Mouse (Mus musculus) lung, postnatal 0 days (tissue): Measurements from ENCODE around the gene Xrcc2. TPM values are rescaled to one million over a fixed set of nuclear protein-coding genes. Genes with fewer than 3 reads are reported as not detected.

Experiments used
- ATAC-seq: fragments of 200-750 bp; cut with Nextera tagmentation; 2 replicates; pipeline ENCODE4 v1.8.0; 2017; ENCODE audit warnings: moderate library complexity
- DNase-seq: peaks from one replicate; pipeline ENCODE4 v3.0.0-alpha.2; 2016; ENCODE audit warnings: low spot score
- H3K27ac ChIP-seq: fragments of 300-500 bp; sonication (generic); 2 replicates; pipeline ENCODE4 v1.5.1; 2014; ENCODE audit warnings: antibody characterized with exemption, mild to moderate bottlenecking, low read length, mixed read lengths
- H3K27me3 ChIP-seq: fragments of 300-500 bp; sonication (generic); replicated peaks from 2 replicates; pipeline ENCODE4 v1.6.1; 2014; ENCODE audit warnings: low read length, mixed read lengths; ENCODE audit not compliant: insufficient read depth
- H3K36me3 ChIP-seq: fragments of 300-500 bp; sonication (generic); 2 replicates; pipeline ENCODE4 v1.6.1; 2014; ENCODE audit warnings: low read length, mixed read lengths; ENCODE audit not compliant: insufficient read depth
- H3K4me1 ChIP-seq: fragments of 300-500 bp; sonication (generic); 2 replicates; pipeline ENCODE4 v1.6.1; 2014; ENCODE audit warnings: antibody characterized with exemption, low read depth, low read length, mixed read lengths; ENCODE audit not compliant: insufficient read depth
- H3K4me2 ChIP-seq: fragments of 300-500 bp; sonication (generic); replicated peaks from 2 replicates; pipeline ENCODE4 v1.6.1; 2014; ENCODE audit warnings: low read depth, mild to moderate bottlenecking, low read length, moderate library complexity, mixed read lengths
- H3K4me3 ChIP-seq: fragments of 300-500 bp; sonication (generic); 2 replicates; pipeline ENCODE4 v1.5.1; 2014; ENCODE audit warnings: low read depth, low read length
- H3K9ac ChIP-seq: fragments of 300-500 bp; sonication (generic); replicated peaks from 2 replicates; pipeline ENCODE4 v1.6.1; 2014; ENCODE audit warnings: low read depth, mild to moderate bottlenecking
- H3K9me3 ChIP-seq: fragments of 300-500 bp; sonication (generic); 2 replicates; pipeline ENCODE4 v1.6.1; 2016; ENCODE audit warnings: low read length, mixed read lengths
- CTCF ChIP-seq: IDR thresholded peaks from 2 replicates; pipeline ENCODE4 v1.5.1; 2016; ENCODE audit warnings: antibody characterized with exemption, mild to moderate bottlenecking
- EP300 ChIP-seq: IDR thresholded peaks from 2 replicates; pipeline ENCODE4 v1.6.1; 2016; ENCODE audit warnings: antibody characterized with exemption, mild to moderate bottlenecking, control low read depth
- WGBS: fragments of 180-500 bp; shearing (Covaris S2); extraction: QIAGEN DNeasy Blood & Tissue Kit; methylation state at CpG from one replicate; pipeline ENCODE4 v1.1.7; 2014; 5-methylcytosine and 5-hydroxymethylcytosine counted together
- polyA plus RNA-seq: library from polyadenylated mRNA; unstranded; fragments of >200 nt; fragmentation: Nextera tagmentation; extraction: Ambion mirVana; gene quantifications from 2 replicates; pipeline ENCODE4 v1.2.1, GENCODE M21; 2015

The Xrcc2 gene
- polyA plus RNA-seq, 1 experiment from 2014 or later = 1.6 TPM

- TF ChIP-seq CTCF (no peak), EP300 (no peak)
- Histone ChIP-seq H3K9me3 (no peaks in the 10 kb centered on the region), H3K9ac (no peak overlapping the region), H3K27me3 (no peaks in the 10 kb centered on the region), H3K4me2 (no peak overlapping the region), H3K27ac (no peak overlapping the region), H3K36me3 (no peaks in the 10 kb centered on the region), H3K4me3 (no peak overlapping the region), H3K4me1 (no peaks in the 10 kb centered on the region)
- 90% methylated on average over 31 of the region's 31 CpGs for WGBS
- DNase-seq = no peak
- no peak for ATAC-seq
Observed at GRCm38 (mm10) chr5:25671696-25672520, 33.7 kb downstream of the Xrcc2 start.

- Histone ChIP-seq H3K9ac (no peak overlapping the region), H3K4me3 (no peak overlapping the region), H3K36me3 (no peaks in the 10 kb centered on the region), H3K27ac (no peak overlapping the region), H3K4me1 (no peaks in the 10 kb centered on the region), H3K27me3 (no peaks in the 10 kb centered on the region), H3K4me2 (no peak overlapping the region), H3K9me3 (no peaks in the 10 kb centered on the region)
- DNase-seq = no peak
- WGBS = 75% methylated on average over 3 of the region's 3 CpGs
- ATAC-seq = no peak
- TF ChIP-seq CTCF (no peak), EP300 (no peak)
Observed at GRCm38 (mm10) chr5:25671051-25671450, 34.6 kb downstream of the Xrcc2 start.

- TF ChIP-seq EP300 (no peak), CTCF (no peak)
- Histone ChIP-seq H3K4me2 (no peak overlapping the region), H3K27me3 (no peaks in the 10 kb centered on the region), H3K4me1 (no peaks in the 10 kb centered on the region), H3K9me3 (no peaks in the 10 kb centered on the region), H3K9ac (no peak overlapping the region), H3K4me3 (no peak overlapping the region), H3K27ac (no peak overlapping the region), H3K36me3 (no peaks in the 10 kb centered on the region)
- no peak for DNase-seq
- no peak for ATAC-seq
- 83% methylated on average over 9 of the region's 9 CpGs for WGBS
Observed at GRCm38 (mm10) chr5:25668306-25668705, 37.3 kb downstream of the Xrcc2 start.

GRCm38 (mm10) chr5:25666684-25667083 is 38.9 kb downstream of the Xrcc2 start:
- H3K4me2 ChIP-seq = no peak overlapping the region
- no peak for DNase-seq
- TF ChIP-seq EP300 (no peak), CTCF (no peak)

GRCm38 (mm10) chr5:25666108-25666507 is 39.5 kb downstream of the Xrcc2 start:
- H3K4me2 ChIP-seq = no peak overlapping the region
- no peak for DNase-seq
- TF ChIP-seq EP300 = no peak
- TF ChIP-seq CTCF = no peak
- no peak overlapping the region for H3K9ac ChIP-seq
- H3K4me1 ChIP-seq = no peaks in the 10 kb centered on the region
- no peaks in the 10 kb centered on the region for H3K9me3 ChIP-seq
- no peaks in the 10 kb centered on the region for H3K36me3 ChIP-seq
- H3K27ac ChIP-seq = no peak overlapping the region
- H3K27me3 ChIP-seq = no peaks in the 10 kb centered on the region
- H3K4me3 ChIP-seq = no peak overlapping the region
- 70% methylated on average over 4 of the region's 4 CpGs for WGBS
- ATAC-seq = no peak

More at GRCm38 (mm10) chr5:25666684-25667083, 38.9 kb downstream of the Xrcc2 start:
- no peak overlapping the region for H3K27ac ChIP-seq
- H3K36me3 ChIP-seq = no peaks in the 10 kb centered on the region
- ATAC-seq = no peak
- no peaks in the 10 kb centered on the region for H3K9me3 ChIP-seq
- 80% methylated on average over 9 of the region's 9 CpGs for WGBS
- H3K4me1 ChIP-seq = no peaks in the 10 kb centered on the region
- H3K27me3 ChIP-seq = no peaks in the 10 kb centered on the region
- no peak overlapping the region for H3K9ac ChIP-seq
- no peak overlapping the region for H3K4me3 ChIP-seq

GRCm38 (mm10) chr5:25665516-25665915 is 40.1 kb downstream of the Xrcc2 start:
- ATAC-seq (no peak), DNase-seq (no peak)
- Histone ChIP-seq H3K9ac (no peak overlapping the region), H3K4me3 (no peak overlapping the region), H3K9me3 (no peaks in the 10 kb centered on the region), H3K4me2 (no peak overlapping the region), H3K27me3 (no peaks in the 10 kb centered on the region), H3K36me3 (no peaks in the 10 kb centered on the region), H3K4me1 (no peaks in the 10 kb centered on the region), H3K27ac (no peak overlapping the region)
- TF ChIP-seq EP300 (no peak), CTCF (no peak)
- WGBS = 73% methylated on average over 10 of the region's 10 CpGs
